Mouse (Mus musculus) stomach, postnatal 0 days (tissue): ENCODE data around the gene Sh3pxd2b.

Source experiments
- CTCF ChIP-seq: IDR thresholded peaks from 2 replicates; pipeline ENCODE4 v1.5.1; 2016; ENCODE audit warnings: antibody characterized with exemption, low read depth, mild to moderate bottlenecking, moderate library complexity
- EP300 ChIP-seq: optimal IDR thresholded peaks from 2 replicates; pipeline ENCODE3; 2016; ENCODE audit warnings: antibody characterized with exemption

GRCm38 (mm10) chr11:32316009-32316408 lies 31.6 kb upstream of the Sh3pxd2b start:
- TF ChIP-seq CTCF = no peak
- no peak for TF ChIP-seq EP300
